Mouse (Mus musculus): ENCODE results near the gene Unc13c. TPM values are rescaled to one million over a fixed set of nuclear protein-coding genes. Genes with fewer than 3 reads are reported as not detected.

Unc13c gene
- polyA plus RNA-seq, 1 experiment from 2014 or later, result 6.6 TPM

- Histone ChIP-seq H3K4me2 (no peak overlapping the region), H3K36me3 (no peaks in the 10 kb centered on the region), H3K27ac (replicated peaks) (no peak overlapping the region), H3K9me3 (replicated peaks) (no peaks in the 10 kb centered on the region), H3K27me3 (replicated peaks) (no peaks in the 10 kb centered on the region), H3K9ac (replicated peaks) (no peak overlapping the region), H3K4me1 (no peaks in the 10 kb centered on the region), H3K4me3 (replicated peaks) (no peak overlapping the region)
- WGBS, result 69% methylated on average over 2 of the region's 2 CpGs
- no peak for ATAC-seq (ENCODE audit: low FRiP score)
Measured at GRCm38 (mm10) chr9:73866666-73867065, 102.1 kb downstream of the Unc13c start.

DNA sequence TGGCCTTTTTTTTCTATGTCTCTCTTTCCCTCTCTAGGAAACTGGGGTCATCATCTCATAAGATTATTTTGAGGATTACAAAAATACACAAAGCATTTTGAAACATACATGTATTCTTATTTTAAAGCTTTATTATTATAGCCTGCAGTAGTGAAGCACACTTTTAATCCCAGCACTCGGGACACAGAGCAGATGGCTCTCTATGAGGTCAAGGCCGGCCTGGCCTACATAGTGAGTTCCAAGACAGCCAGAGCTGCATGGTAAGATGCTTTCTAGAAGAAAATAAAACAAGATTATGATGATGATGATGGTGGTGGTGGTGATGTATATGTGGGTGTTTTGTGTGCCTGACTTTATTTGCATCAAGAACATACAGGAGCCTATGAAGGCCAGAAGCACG, 109.3 kb downstream of the Unc13c start:
- 90% methylated on average over 3 of the region's 3 CpGs for WGBS
- no peak overlapping the region for H3K9ac ChIP-seq (replicated peaks)
- ATAC-seq (ENCODE audit: low FRiP score), result no peak

GRCm38 (mm10) chr9:73854281-73854680, 114.5 kb downstream of the Unc13c start:
- no peak for ATAC-seq (ENCODE audit: low FRiP score)
- Histone ChIP-seq H3K27ac (replicated peaks) (no peak overlapping the region), H3K9ac (replicated peaks) (no peak overlapping the region), H3K36me3 (no peaks in the 10 kb centered on the region), H3K4me1 (no peaks in the 10 kb centered on the region), H3K4me3 (replicated peaks) (no peak overlapping the region), H3K9me3 (replicated peaks) (no peaks in the 10 kb centered on the region), H3K27me3 (replicated peaks) (no peaks in the 10 kb centered on the region), H3K4me2 (no peak overlapping the region)
- WGBS, result 78% methylated on average over 3 of the region's 3 CpGs

More for the DNA sequence above, 109.3 kb downstream of the Unc13c start:
- Histone ChIP-seq H3K4me1 (no peaks in the 10 kb centered on the region), H3K27ac (replicated peaks) (no peak overlapping the region), H3K4me3 (replicated peaks) (no peak overlapping the region), H3K36me3 (no peaks in the 10 kb centered on the region), H3K9me3 (replicated peaks) (no peaks in the 10 kb centered on the region), H3K27me3 (replicated peaks) (no peaks in the 10 kb centered on the region), H3K4me2 (no peak overlapping the region)

DNA sequence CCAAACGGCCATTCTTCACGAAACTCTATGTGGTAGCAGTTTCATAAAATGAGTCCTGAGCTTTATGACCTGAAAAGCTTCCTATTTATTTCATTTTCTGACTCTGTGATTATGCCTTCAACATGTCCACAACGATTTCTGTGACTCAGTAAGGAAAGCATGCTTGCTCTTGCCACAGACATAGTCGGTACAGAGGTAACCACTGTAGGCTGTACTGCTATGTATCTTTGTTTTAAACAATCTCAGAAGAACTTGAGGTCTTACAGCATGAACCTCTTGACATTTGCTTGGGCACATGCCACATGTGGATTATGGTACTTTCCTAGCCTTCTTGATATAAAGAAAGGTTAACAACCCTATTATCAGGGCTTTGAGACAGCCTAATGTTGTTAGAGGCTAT, 162.1 kb downstream of the Unc13c start:
- Histone ChIP-seq H3K27me3 (replicated peaks) (no peaks in the 10 kb centered on the region), H3K9me3 (replicated peaks) (no peaks in the 10 kb centered on the region; the same call in 1 of the 2 replicates), H3K36me3 (no peaks in the 10 kb centered on the region), H3K4me3 (replicated peaks) (no peak overlapping the region), H3K4me2 (no peak overlapping the region), H3K27ac (replicated peaks) (no peak overlapping the region), H3K4me1 (no peaks in the 10 kb centered on the region), H3K9ac (replicated peaks) (no peak overlapping the region)
- 84% methylated on average over 4 of the region's 4 CpGs for WGBS
- no peak for ATAC-seq (ENCODE audit: low FRiP score)

DNA sequence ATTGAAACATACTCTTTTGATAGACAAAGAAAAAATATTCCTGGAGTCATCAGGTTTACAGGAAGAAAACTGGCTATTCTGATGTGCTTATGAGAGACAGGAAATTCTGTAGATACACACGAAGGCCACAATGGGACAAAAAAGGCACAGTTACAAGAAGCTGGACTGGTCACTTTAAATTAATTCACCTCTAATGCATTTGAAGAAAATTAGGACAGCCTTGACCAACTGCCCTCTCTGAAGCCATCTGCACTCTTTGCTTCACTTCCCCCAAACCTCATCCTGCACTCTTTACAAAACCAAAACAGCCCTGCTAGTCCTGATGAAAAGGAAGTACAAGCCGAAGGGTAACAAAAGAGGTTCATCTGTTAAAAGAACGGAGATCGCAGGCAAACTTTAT, 194.2 kb downstream of the Unc13c start:
- no peak overlapping the region for H3K4me2 ChIP-seq
- H3K9ac ChIP-seq (replicated peaks), result no peak overlapping the region
- ATAC-seq (ENCODE audit: low FRiP score), result no peak
- no peaks in the 10 kb centered on the region for H3K36me3 ChIP-seq
- H3K27me3 ChIP-seq (replicated peaks), result no peaks in the 10 kb centered on the region
- no peak overlapping the region for H3K4me3 ChIP-seq (replicated peaks)
- H3K27ac ChIP-seq (replicated peaks), result no peak overlapping the region
- WGBS, result 66% methylated on average over 4 of the region's 4 CpGs
- H3K4me1 ChIP-seq, result no peaks in the 10 kb centered on the region
- H3K9me3 ChIP-seq (replicated peaks), result no peaks in the 10 kb centered on the region

- no peaks in the 10 kb centered on the region for H3K27me3 ChIP-seq (replicated peaks)
- H3K9me3 ChIP-seq (replicated peaks), result no peaks in the 10 kb centered on the region
- ATAC-seq (ENCODE audit: low FRiP score), result no peak
- no peak overlapping the region for H3K4me3 ChIP-seq (replicated peaks)
- WGBS, result 80% methylated on average over 2 of the region's 2 CpGs
- no peak overlapping the region for H3K9ac ChIP-seq (replicated peaks)
- H3K4me2 ChIP-seq, result no peak overlapping the region
- H3K4me1 ChIP-seq, result no peaks in the 10 kb centered on the region
- H3K27ac ChIP-seq (replicated peaks), result no peak overlapping the region
- H3K36me3 ChIP-seq, result no peaks in the 10 kb centered on the region
Measured at GRCm38 (mm10) chr9:73755185-73755584, 213.6 kb downstream of the Unc13c start.

- H3K4me2 ChIP-seq, result no peak overlapping the region
- no peak for ATAC-seq (ENCODE audit: low FRiP score)
- no peaks in the 10 kb centered on the region for H3K9me3 ChIP-seq (replicated peaks)
- no peak overlapping the region for H3K9ac ChIP-seq (replicated peaks)
- H3K27ac ChIP-seq (replicated peaks), result no peak overlapping the region
- H3K4me1 ChIP-seq, result no peaks in the 10 kb centered on the region
- no peak overlapping the region for H3K4me3 ChIP-seq (replicated peaks)
- WGBS, result 67% methylated on average over 3 of the region's 3 CpGs
- H3K36me3 ChIP-seq, result no peaks in the 10 kb centered on the region
- H3K27me3 ChIP-seq (replicated peaks), result no peaks in the 10 kb centered on the region
Measured at GRCm38 (mm10) chr9:73753480-73753879, 215.3 kb downstream of the Unc13c start.

DNA sequence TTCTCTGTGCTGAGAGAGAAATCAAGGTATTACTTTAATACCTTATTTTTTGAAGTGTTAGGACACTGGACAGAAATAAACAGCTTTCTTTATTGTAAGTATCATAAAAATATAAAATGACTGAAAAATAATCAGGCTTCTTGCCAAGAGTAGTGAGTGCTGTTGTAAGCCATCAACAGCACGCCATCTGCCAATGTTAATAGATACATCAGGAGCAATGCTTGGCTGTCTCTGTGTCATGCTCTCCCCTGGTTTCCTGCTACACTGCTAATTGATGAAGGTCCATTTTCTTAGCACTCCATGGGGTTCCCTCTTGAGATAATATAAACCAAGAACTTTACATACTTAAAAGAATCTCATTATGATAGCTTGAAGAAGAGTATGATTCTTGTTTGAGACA, 217.4 kb downstream of the Unc13c start:
- no peak overlapping the region for H3K27ac ChIP-seq (replicated peaks)
- H3K9ac ChIP-seq (replicated peaks), result no peak overlapping the region
- no peaks in the 10 kb centered on the region for H3K9me3 ChIP-seq (replicated peaks)
- H3K4me2 ChIP-seq, result no peak overlapping the region
- no peak overlapping the region for H3K4me3 ChIP-seq (replicated peaks)
- no peaks in the 10 kb centered on the region for H3K27me3 ChIP-seq (replicated peaks)
- 55% methylated on average over 1 of the region's 1 CpGs for WGBS
- no peaks in the 10 kb centered on the region for H3K36me3 ChIP-seq
- H3K4me1 ChIP-seq, result no peaks in the 10 kb centered on the region
- ATAC-seq (ENCODE audit: low FRiP score), result no peak

DNA sequence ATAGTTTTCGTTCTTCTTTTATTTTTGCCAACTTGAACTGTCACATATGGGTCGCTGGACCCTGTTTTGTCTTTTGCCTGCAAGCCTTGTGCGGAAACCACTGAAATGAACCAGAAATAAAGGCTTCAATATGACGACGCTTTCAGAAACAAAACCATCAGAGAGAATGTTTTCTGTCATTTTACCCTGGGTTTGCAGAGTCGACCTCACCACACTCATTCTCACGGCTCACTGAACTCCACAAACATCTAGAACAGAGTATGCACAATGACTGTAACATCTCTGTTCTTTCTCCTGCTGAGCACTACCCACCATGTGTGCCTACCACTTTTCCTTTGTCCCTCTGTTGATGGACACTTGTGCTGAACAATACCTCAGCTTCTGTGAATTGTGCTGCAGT, 234.3 kb downstream of the Unc13c start:
- Histone ChIP-seq H3K9me3 (replicated peaks) (no peaks in the 10 kb centered on the region), H3K4me2 (no peak overlapping the region), H3K27ac (replicated peaks) (no peak overlapping the region), H3K4me1 (no peaks in the 10 kb centered on the region), H3K9ac (replicated peaks) (no peak overlapping the region), H3K4me3 (replicated peaks) (no peak overlapping the region), H3K27me3 (replicated peaks) (no peaks in the 10 kb centered on the region), H3K36me3 (no peaks in the 10 kb centered on the region)
- 81% methylated on average over 7 of the region's 7 CpGs for WGBS
- no peak for ATAC-seq (ENCODE audit: low FRiP score)

- H3K9ac ChIP-seq (replicated peaks), result no peak overlapping the region
- H3K27ac ChIP-seq (replicated peaks), result no peak overlapping the region
- H3K4me3 ChIP-seq (replicated peaks), result no peak overlapping the region
- peak; percentile 70; the same call in 1 of the 2 replicates for ATAC-seq (ENCODE audit: low FRiP score)
- no peak overlapping the region for H3K4me2 ChIP-seq
- no peaks in the 10 kb centered on the region for H3K36me3 ChIP-seq
- H3K4me1 ChIP-seq, result peaks cover 2% of the 10 kb centered on the region; the same call in 1 of the 2 replicates
- no peaks in the 10 kb centered on the region for H3K27me3 ChIP-seq (replicated peaks)
- H3K9me3 ChIP-seq (replicated peaks), result no peaks in the 10 kb centered on the region
- WGBS, result 44% methylated on average over 6 of the region's 6 CpGs
Measured at GRCm38 (mm10) chr9:73725717-73726662, 242.8 kb downstream of the Unc13c start.

GRCm38 (mm10) chr9:73724776-73725175, 244.0 kb downstream of the Unc13c start:
- Histone ChIP-seq H3K9me3 (replicated peaks) (no peaks in the 10 kb centered on the region), H3K9ac (replicated peaks) (no peak overlapping the region), H3K4me1 (peaks cover 2% of the 10 kb centered on the region; the same call in 1 of the 2 replicates), H3K4me2 (no peak overlapping the region), H3K27me3 (replicated peaks) (no peaks in the 10 kb centered on the region), H3K4me3 (replicated peaks) (no peak overlapping the region), H3K36me3 (no peaks in the 10 kb centered on the region), H3K27ac (replicated peaks) (no peak overlapping the region)
- WGBS, result 87% methylated on average over 4 of the region's 4 CpGs
- no peak for ATAC-seq (ENCODE audit: low FRiP score)

GRCm38 (mm10) chr9:73713508-73713907, 255.3 kb downstream of the Unc13c start:
- Histone ChIP-seq H3K36me3 (no peaks in the 10 kb centered on the region), H3K4me2 (no peak overlapping the region), H3K4me1 (no peaks in the 10 kb centered on the region), H3K27me3 (replicated peaks) (no peaks in the 10 kb centered on the region), H3K27ac (replicated peaks) (no peak overlapping the region), H3K9me3 (replicated peaks) (no peaks in the 10 kb centered on the region), H3K4me3 (replicated peaks) (no peak overlapping the region), H3K9ac (replicated peaks) (no peak overlapping the region)
- 53% methylated on average over 4 of the region's 4 CpGs for WGBS
- ATAC-seq (ENCODE audit: low FRiP score), result no peak
